Mouse (Mus musculus) ES-Bruce4 (cell line): Measurements from ENCODE around the gene Pwp2. TPM values are rescaled to one million over a fixed set of nuclear protein-coding genes. Genes with fewer than 3 reads are reported as not detected.
A peak's percentile ranks its signal among the peaks of the same experiment; 100 is the strongest.

Experiments
- H3K27ac ChIP-seq: 2 replicates; pipeline ENCODE4 v1.5.1; 2012; ENCODE audit warnings: low read length, inconsistent platforms; ENCODE audit not compliant: insufficient read depth
- H3K27me3 ChIP-seq: 2 replicates; pipeline ENCODE4 v1.6.1; 2012; ENCODE audit warnings: mild to moderate bottlenecking, low read length, inconsistent platforms; ENCODE audit not compliant: control insufficient read depth, poor library complexity, insufficient read depth, severe bottlenecking
- H3K36me3 ChIP-seq: 2 replicates; pipeline ENCODE4 v1.6.1; 2012; ENCODE audit warnings: inconsistent platforms, mild to moderate bottlenecking, low read length, moderate library complexity; ENCODE audit not compliant: control insufficient read depth, poor library complexity, insufficient read depth, severe bottlenecking
- H3K4me1 ChIP-seq: one replicate; pipeline ENCODE4 v1.8.1; 2011; ENCODE audit warnings: low read length; ENCODE audit not compliant: control insufficient read depth, insufficient read depth
- H3K4me3 ChIP-seq: 2 replicates; pipeline ENCODE4 v1.5.1; 2011; ENCODE audit warnings: low read depth, mild to moderate bottlenecking, low read length
- H3K9ac ChIP-seq: 2 replicates; pipeline ENCODE4 v1.6.1; 2012; ENCODE audit warnings: low read depth, mild to moderate bottlenecking, inconsistent platforms; ENCODE audit not compliant: poor library complexity, severe bottlenecking
- H3K9me3 ChIP-seq: replicated peaks from 2 replicates; pipeline ENCODE4 v1.6.1; 2012; ENCODE audit warnings: mild to moderate bottlenecking, low read length, inconsistent platforms; ENCODE audit not compliant: control insufficient read depth, poor library complexity, insufficient read depth, severe bottlenecking
- CTCF ChIP-seq: IDR thresholded peaks from one replicate; pipeline ENCODE4 v1.8.1; 2011; ENCODE audit warnings: low read depth, low read length
- EP300 ChIP-seq: IDR thresholded peaks from 2 replicates; pipeline ENCODE4 v1.6.1; 2011; ENCODE audit warnings: low read depth, low read length; ENCODE audit not compliant: insufficient read depth
- POLR2A ChIP-seq: IDR thresholded peaks from one replicate; pipeline ENCODE4 v1.8.1; 2011; ENCODE audit warnings: low read length; ENCODE audit not compliant: insufficient read depth
- polyA plus RNA-seq: library from polyadenylated mRNA; stranded (reverse); fragments of >200 nt; gene quantifications from 2 replicates; pipeline ENCODE4 v1.2.4, GENCODE M21; 2011; ENCODE audit warnings: low read depth; ENCODE audit not compliant: missing spikeins, insufficient read depth, insufficient read length

Pwp2 gene
- polyA plus RNA-seq, 1 experiment: 25.4 TPM

- TF ChIP-seq POLR2A: no peak
- TF ChIP-seq CTCF: no peak
- TF ChIP-seq EP300: no peak
- Histone ChIP-seq H3K4me1 (no peaks in the 10 kb centered on the region), H3K9ac (no peak overlapping the region), H3K27ac (no peak overlapping the region), H3K4me3 (no peak overlapping the region), H3K36me3 (no peaks in the 10 kb centered on the region), H3K9me3 (no peaks in the 10 kb centered on the region), H3K27me3 (no peaks in the 10 kb centered on the region)
These were observed 21.7 kb downstream of the Pwp2 start for GRCm38 (mm10) chr10:78163241-78163640.

GRCm38 (mm10) chr10:78162646-78163045 lies 22.3 kb downstream of the Pwp2 start:
- TF ChIP-seq CTCF: no peak
- TF ChIP-seq EP300: no peak
- TF ChIP-seq POLR2A: no peak
- Histone ChIP-seq H3K4me1 (no peaks in the 10 kb centered on the region), H3K4me3 (0 out of 2 replicates have a peak overlapping the region, but pooled peaks have one; percentile 24), H3K27ac (no peak overlapping the region), H3K36me3 (no peaks in the 10 kb centered on the region), H3K9ac (no peak overlapping the region), H3K9me3 (no peaks in the 10 kb centered on the region), H3K27me3 (no peaks in the 10 kb centered on the region)

- H3K27me3 ChIP-seq: no peaks in the 10 kb centered on the region
- H3K9ac ChIP-seq: no peak overlapping the region
- H3K36me3 ChIP-seq: no peaks in the 10 kb centered on the region
- no peak overlapping the region for H3K27ac ChIP-seq
- no peaks in the 10 kb centered on the region for H3K9me3 ChIP-seq
- H3K4me1 ChIP-seq: no peaks in the 10 kb centered on the region
- no peak overlapping the region for H3K4me3 ChIP-seq
- no peak for TF ChIP-seq CTCF
- no peak for TF ChIP-seq EP300
- TF ChIP-seq POLR2A: no peak
These were observed 23.9 kb downstream of the Pwp2 start for GRCm38 (mm10) chr10:78161096-78161495.

GRCm38 (mm10) chr10:78160369-78161095 lies 24.4 kb downstream of the Pwp2 start:
- Histone ChIP-seq H3K9me3 (no peaks in the 10 kb centered on the region), H3K27ac (no peak overlapping the region), H3K27me3 (no peaks in the 10 kb centered on the region), H3K4me3 (no peak overlapping the region), H3K4me1 (no peaks in the 10 kb centered on the region), H3K36me3 (no peaks in the 10 kb centered on the region), H3K9ac (no peak overlapping the region)
- TF ChIP-seq EP300 (no peak), POLR2A (no peak), CTCF (no peak)

- H3K9ac ChIP-seq: no peak overlapping the region
- H3K27ac ChIP-seq: no peak overlapping the region
- no peaks in the 10 kb centered on the region for H3K27me3 ChIP-seq
- no peaks in the 10 kb centered on the region for H3K36me3 ChIP-seq
- no peak overlapping the region for H3K4me3 ChIP-seq
- no peaks in the 10 kb centered on the region for H3K9me3 ChIP-seq
- TF ChIP-seq POLR2A (no peak), CTCF (peak; percentile 88)
- H3K4me1 ChIP-seq: no peaks in the 10 kb centered on the region
These were observed 25.0 kb downstream of the Pwp2 start for GRCm38 (mm10) chr10:78159906-78160305.

GRCm38 (mm10) chr10:78159252-78159878 lies 25.6 kb downstream of the Pwp2 start:
- TF ChIP-seq POLR2A (no peak), EP300 (no peak), CTCF (no peak)
- Histone ChIP-seq H3K9ac (no peak overlapping the region), H3K4me3 (no peak overlapping the region), H3K9me3 (no peaks in the 10 kb centered on the region), H3K27ac (no peak overlapping the region), H3K27me3 (no peaks in the 10 kb centered on the region), H3K4me1 (no peaks in the 10 kb centered on the region), H3K36me3 (no peaks in the 10 kb centered on the region)
